Mouse (Mus musculus): ENCODE measurements at regions not wholly inside any gene's neighbourhood (a gene's known extent, or its start where the extent isn't known, plus 50 kb on each side); places are given as distances from the start of the nearest gene placed in this dataset.

DNA sequence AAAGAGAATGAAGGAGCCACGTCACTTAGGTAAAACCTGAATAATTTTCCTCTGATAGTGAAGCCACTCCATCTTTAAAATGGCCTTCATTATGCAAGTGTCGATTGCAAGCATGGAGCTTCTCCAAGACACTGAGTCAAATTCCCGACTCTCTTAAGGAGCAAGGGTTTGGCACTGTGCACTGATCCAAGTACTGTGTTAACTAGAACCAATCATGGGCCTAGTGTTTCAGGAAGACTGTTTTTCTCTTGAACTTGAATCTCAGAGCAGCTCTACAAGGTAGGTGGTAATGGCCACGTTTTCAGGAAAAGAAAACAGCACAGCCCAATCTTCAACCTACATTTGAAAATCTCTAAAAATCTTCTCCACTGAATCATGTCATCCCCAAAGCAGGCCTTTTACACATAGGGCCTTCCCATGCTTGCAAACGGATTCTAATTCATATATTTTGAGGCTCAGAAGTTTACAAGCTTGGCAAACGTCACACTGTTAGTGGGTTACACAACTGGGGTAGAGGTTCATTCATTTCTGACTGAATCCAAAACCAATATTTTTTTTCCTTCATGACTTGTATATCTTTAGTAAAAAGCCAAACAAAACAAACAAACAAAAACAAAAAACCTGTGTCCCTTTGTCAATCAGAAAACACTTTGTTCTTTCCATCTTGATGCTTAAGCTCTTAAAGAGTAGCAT, 342.2 kb upstream of the Zfp462 start:
- no peak for DNase-seq (ENCODE audit: low spot score in 2 of 2)

DNA sequence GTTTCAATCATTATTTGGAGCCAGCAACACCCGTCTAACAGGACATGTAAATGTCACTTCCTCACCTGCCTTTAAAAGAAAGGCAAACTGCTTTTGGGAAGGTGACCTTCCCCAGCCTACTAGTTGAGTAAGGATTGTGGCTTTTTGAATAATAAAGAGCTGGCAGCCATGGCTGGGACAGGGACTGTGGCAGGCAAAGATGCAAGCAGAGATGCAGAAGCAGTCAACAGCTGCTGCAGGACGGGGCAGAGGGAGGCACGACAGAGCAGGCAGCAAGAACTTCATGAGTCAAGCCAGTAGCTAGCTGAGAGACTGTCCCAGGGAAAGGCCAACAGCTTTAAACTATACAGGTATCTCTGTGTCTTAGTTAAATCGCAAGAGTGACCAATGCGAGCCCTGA, 334.7 kb upstream of the Zfp462 start:
- DNase-seq (ENCODE audit: low spot score in 2 of 2), result no peak

DNA sequence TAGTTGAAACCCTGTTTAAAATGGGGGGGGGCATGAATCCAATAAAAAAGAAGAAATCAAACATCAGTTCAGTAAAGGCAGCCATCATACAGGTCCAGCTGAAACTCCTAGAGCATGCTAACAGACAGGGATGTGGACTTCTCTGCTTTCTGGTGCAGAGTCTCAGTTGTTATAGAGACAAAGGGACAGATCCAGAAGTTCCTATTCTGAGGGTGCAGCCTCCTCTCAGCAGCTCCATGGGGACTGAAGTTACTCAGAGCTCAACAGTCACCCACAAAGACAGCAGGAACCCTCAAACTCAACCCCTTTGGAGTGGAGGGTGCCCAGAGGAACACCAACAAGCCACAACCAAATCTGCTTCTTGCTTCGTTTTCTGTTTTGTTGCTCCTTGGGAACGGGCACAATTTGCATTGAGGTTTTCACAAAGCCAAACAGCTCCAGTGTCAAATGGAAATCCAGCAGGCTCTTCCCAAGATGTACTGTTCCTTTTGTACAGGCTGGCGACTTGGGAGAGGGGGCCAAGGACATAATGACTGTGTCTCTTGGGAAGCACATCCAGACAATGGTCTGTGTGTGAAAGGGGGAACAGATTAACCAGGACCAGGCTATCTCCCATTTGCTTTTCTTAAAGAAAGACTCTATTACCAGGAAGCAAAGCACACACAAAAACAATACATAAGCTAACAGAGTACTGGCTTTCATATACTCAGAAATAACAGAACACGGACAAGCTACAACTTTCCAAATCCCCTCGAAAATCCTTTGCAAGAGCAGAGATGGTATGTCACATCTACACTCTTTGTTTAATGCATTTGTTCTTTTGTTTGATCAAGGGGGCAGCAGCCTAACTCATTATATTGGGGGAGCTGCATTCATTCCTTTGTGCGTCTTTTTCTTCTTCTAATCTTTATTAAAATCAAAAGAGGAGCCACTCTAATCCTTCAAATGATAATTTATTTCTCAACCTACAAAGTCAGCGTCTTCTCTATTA, 332.6 kb upstream of the Zfp462 start:
- no peak for DNase-seq (ENCODE audit: low spot score in 2 of 2)

DNA sequence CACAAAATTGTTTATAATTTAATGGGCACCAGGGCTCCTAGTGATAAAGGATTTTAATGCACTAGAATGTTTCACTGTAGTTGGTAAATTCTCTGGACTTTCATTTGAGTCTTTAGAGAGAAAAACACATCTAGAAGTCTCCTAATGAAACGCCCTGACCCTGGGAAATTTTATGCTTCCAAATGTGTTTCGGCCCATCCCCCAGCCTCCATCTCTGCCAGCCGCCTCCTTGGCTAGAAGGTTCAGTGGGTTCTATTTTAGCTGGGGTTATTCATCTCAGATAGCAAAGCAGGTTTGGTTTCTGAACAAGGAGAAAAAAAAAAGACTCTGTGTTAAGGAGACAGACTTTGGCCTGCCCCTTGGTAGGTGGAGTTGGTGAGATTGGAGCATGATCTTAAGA, 331.8 kb upstream of the Zfp462 start:
- DNase-seq (ENCODE audit: low spot score in 2 of 2), result no peak

DNA sequence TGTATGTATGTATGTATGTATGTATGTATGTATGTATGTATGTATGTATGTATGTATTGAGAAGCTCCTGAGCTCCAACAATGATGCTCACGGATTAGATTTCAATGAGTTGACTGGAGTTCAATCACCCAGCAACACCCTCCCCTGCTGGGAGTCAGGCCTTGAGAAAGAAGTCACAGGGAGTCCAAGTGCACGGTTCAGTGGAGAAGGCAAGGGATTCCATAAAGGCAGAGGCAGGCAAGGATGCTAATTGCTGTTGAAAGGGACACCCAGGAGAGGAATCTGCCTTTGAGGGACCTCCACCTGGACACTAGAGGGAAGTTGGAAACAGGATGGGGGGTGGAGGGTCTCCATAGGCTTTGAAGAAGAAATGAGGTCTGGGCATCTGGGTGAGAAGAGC, 331.2 kb upstream of the Zfp462 start:
- no peak for DNase-seq (ENCODE audit: low spot score in 2 of 2)

DNA sequence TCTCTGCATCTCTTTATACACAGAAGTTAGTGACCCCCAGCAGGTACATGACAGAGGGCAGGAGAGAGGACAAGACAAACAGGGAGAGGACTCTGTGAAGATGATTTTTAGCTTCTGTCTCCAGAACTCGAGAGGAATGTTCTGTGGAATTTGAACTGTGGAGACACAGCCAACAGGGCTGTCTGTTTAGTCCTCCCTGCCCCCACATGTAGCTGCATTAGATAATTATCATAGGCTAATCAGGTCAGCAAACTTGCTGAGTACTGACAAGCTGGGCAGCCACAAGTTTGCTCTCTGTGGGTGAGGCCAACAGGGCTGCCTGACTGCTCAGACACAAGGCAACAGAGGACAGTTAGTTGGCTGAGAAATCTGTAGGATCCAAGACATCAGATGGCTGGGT, 329.0 kb upstream of the Zfp462 start:
- DNase-seq (ENCODE audit: low spot score in 2 of 2), result no peak

DNA sequence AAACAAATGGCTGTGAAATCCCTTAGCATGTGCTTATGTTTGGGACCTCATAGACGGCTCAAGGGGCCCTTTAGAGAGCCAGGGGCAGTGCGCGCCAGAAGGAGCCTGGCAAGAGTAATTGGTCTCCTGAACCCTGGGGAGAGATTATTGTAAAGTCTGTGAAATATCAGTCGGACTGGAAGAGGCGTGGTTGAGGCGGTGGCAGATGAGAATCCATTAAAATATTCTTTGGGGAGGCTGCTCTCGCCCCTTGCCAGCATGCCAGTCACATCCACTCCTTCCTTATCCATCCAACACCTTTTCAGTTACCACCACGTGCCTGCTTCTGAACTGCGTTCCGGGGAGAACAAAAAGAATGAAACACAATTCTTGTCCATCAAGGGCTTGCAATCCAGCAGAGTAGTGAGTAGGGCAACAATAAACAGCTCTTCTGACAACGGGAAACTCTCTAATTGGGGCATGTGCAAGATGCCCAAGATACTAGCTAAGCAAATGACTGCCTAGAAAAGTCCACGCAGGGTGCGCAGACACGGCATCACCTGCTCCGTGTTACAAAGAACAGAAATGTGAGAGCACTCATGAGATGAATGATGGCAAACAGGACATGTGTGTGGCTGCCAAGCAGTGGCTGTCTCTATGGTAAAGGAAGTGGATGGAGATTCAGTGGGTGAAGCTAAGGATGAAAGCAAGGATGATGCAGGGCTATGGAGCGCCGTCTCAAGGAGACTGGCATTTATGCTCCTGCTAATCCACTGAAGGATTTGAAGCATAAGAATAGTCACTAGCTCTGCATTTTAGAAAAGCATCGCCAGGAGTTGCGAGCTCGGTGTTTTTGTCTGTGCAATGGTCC, 320.6 kb upstream of the Zfp462 start:
- DNase-seq (ENCODE audit: low spot score in 2 of 2), result no peak

DNA sequence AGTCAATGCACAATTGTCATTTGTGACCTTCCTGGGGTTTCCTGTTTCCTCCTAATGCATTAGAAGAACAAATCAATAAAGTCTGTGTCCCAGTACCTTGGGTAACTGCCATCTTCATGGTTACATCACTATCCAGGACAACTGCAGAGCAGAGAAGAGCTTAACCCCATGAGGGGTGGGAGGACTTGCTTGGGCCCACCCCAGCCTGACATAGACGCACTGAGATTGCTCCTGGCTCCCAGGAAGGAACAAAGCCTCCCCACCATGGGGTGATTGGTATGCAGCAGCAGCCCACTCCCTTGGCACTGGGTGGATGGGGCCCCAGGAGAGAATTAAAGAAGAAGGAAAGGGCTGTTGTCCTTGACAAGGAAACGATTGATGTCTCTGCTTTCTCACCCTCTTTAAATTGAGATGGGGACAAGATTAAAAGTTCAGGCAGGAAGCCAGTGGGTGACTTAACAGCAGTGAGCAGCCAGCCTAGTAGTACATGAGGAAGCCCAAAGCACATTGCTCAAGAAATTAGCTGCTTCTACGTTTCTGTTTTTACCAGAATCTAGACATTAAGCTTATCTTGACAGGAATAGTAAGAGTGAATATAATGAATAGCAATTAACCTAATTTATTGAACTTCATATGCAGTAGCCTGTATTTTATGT, 307.7 kb upstream of the Zfp462 start:
- peak; percentile 27 to 48 for DNase-seq (ENCODE audit: low spot score in 2 of 2)

DNA sequence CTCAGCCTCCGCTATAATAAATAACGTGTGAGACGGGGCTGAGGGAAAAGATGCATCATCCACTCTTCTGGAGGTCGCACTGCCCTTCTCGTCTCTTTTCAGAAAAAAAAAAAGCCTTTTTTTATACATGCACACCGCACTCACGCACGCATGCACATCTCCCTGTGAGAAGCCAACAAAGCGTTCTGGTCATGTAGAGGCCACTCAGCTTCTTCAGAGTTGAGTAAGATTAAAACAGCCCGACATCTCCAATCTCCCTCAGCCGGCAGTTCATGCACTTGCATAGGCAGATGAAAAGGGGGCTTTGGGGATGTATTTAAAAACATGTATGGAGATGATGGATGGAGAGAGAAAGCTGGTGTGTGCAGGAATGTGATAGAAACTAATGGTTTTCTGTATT, 298.8 kb upstream of the Zfp462 start:
- DNase-seq (ENCODE audit: low spot score in 2 of 2), result no peak

DNA sequence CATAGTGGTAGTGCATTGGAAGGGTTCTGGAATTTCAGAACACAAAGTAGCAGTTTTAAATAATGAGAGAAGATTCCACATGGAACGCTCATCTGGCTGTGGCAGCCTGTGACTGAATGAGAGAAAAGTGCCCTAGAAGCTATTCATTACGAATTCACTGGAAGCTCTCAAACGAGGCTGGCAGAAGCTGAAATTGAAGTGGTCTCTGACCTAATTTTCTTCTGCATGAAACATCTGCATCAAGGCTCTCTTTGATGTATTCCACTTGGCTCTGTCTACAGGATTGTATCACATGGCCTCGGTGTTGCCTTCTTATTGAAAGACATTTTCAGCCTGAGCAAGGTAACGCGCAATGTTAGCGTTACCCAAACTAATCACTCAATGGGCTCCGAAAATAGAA, 298.4 kb upstream of the Zfp462 start:
- no peak for DNase-seq (ENCODE audit: low spot score in 2 of 2)

DNA sequence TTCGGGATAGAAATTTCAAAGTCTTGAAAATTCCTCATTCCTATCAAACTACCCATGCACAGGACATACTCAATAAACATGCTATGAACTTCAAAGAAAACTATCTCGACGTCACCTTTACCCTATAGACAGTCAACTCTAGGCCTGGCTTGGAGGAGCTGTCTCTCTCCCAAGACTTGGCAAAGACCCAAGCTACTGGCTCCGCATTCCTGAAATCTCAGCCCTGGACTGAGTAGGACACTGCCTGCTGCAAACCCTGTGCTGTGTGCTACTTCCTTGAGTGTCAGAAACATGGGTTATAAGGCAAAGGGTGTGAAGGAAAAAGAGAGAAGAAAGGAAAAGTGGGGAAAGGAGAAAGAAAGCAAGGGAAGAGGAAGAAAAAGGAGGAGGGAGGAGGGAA, 296.6 kb upstream of the Zfp462 start:
- no peak for DNase-seq (ENCODE audit: low spot score in 2 of 2)

DNA sequence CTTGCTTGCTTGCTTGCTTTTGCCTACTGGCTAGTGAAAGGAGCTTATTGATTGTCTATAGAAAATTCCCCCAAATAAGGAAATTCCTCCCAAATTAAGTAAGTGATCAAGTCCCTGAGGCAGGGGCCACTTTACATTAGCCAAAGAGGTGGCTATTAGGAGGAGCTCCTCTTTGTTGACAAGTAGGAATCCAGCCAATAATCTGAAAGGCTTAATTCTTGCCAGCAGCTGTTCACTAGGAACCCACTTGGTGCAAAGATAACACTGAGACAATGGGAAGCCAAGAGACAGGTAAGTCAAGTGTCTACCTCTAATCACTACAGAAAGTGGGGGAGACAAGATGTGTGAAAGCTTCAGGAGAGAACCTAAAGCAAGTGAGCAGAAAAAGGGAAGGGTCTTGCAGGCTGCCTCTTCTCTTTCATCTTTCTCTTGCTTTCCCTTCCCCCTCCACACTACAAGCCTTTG, 293.2 kb upstream of the Zfp462 start:
- no peak for DNase-seq (ENCODE audit: low spot score in 2 of 2)

DNA sequence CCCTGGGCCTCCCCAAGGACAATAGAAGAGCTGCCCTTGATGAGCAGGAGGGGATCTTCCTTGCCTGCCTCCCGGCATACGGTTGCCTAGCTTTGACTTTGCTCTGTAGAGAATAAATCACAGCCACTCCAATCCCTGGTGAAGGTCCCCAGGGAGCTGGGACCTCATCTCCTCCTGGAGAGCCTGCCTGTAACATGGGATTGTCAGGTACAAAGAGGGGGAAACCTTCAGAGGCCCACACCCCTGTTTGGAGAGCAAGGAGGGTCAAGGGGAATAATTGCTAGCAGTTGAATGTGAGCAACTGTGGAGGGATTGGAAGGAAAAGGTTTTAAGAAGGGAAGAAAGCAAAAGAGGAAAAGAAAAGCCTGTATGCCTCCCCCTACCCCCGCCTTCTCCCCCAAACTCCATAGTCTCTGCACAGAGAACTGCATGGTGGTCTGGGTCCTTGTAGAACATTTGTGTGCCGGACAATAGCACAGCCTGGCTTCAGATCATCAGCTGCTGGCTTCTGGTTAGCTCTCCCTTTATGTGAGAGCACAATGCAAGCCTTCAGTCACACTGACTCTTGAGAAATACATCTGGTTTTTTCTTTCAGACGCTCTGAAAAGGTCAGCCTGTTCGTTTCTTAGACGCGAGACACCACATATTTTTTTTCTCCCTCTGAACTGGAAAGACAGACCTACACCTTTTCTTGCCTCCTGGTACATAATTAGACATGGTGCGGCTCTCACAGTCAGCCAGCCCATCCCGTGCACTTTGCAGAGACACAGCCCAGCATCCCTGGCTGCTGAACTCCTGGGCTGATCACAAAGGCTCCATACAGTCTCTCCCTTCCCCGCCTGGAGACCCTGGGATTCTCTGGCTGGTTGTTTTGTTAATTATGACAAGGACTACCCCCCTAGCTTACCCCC, 292.5 kb upstream of the Zfp462 start:
- DNase-seq (ENCODE audit: low spot score in 2 of 2), result no peak

DNA sequence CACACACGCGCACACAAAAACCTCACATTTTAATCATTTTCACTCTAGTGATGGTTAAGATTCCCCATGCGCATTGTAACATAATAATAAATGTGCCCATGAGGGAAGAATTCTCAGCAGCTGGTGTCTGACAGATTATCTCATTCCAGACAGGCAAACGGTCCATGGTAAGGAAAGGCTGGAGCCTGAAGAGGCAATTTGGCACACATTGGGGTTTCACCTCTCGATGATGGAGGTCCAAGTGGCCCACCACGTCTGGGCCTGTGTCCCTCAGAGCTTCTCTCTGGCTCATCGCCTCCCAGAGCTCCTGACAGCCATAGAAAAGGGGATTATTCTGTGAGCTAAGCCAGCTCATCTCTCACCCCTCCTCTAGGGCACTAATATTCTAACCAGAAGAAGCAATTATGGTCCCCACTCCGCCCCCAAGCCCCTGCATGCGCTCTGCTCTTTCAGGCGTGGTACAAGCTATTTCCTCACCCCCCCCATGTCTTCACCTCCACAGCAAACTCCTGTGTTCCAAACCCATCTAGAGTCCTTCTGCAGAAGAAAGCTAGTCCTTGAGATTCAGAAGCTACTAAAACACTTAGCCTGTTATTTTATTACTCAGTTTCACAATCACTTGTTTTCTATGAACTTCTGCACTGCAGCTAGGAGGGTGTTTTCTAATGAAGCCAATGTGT, 291.6 kb upstream of the Zfp462 start:
- no peak for DNase-seq (ENCODE audit: low spot score in 2 of 2)

All from frontal cortex, postnatal 10 days (tissue).